Mouse (Mus musculus) frontal cortex, postnatal 14 days (tissue): ENCODE measurements around the gene Zfp3.
"Not testable (repeated sequence)": the region's sequence is repeated elsewhere in the genome, so short reads cannot be mapped to it uniquely, and the experiment has no call there.

ENCODE experiments used
- DNase-seq, 2 experiments: peaks; one replicate each; pipeline ENCODE4 v3.0.0; 2022; ENCODE audit warnings: low spot score in 2 of 2

Zfp3 gene

DNA sequence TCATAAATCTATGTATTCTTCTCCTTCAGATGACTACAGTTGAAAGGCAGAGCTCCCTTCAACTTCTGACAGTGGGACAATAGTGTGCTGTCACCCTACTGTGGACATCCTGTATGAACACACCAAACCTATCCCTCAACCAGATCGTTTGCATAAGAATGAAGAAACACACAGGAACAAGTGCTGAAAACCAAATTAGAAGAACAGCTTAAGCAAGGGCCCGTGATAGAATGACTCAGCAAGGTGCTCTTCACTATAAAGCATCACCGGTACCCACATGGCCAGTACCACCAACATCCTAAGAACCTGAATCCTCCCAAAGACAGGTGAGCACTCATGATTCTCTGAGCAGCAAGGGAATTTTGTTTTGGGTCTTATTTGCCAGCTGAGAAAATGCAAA is 3.6 kb upstream of the Zfp3 start:
- DNase-seq: not testable (repeated sequence)

DNA sequence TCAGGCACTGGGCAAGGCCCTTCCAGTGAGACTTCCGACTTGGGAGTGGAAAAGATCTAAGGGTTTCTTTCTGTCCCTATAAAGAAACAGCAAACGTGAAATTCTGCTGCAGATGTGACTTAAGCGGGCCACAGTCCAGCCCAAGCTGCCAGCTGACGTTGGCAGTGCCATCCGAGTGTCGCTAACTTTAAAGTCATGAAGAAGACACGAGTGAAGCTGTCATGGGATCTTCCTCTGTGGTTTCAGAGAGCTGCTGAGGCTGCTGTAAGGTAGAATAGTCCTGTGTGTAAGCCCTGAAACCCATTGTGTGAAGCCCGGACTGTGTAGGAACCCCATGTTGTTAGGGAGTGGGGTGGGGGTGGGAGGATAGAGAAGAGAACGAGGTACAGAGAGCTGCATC is 1.4 kb upstream of the Zfp3 start:
- no peak for DNase-seq

DNA sequence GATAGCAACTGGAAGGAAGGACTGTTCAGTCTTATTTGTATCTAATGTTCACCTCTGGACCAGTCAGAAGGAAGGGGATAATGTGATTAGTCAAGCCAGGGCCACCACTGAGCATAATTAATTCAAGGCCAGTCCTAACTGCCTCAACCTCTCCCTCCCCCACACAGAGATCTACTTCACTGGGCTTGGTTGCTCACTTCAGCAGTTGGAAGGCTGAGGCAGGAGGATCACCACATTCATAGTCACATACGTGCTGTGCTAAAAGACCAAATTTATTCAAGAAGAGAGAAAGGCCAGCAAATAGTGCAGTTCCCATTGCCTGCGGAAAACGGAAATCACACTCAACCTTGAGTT is 450 bp upstream of the Zfp3 start:
- DNase-seq: no peak

DNA sequence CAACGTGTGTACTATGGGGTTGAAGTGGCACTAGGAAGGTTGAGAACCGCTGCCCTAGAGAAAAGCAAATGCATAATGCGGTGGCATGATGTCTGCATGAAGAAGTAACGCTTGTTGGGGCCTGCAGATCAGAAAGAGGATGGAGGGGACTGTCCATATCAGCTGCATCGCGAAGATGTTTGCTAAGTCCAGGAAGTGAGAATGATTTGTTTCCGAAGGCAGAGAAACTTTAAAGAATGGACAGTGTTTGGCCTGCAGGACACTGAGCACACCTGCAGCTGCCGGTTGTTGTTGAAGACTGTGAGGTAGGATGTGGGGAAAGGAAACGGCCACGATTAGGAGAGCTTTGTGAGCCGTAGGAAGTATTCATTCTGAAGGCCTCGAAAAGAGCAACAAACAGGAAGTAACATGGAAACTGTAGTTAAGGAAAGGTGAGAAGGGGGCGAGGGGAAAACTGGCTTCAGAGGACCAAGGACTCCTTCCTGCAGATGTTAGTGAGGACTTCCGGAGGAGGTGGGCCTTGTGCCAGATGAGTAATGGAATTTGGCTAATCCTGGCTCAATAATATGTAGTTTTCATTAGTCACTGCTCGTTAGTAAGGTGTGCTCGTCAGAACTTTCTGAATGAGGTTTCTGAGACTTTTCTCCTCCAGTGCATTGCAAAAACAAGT is 1.9 kb downstream of the Zfp3 start:
- DNase-seq: no peak

DNA sequence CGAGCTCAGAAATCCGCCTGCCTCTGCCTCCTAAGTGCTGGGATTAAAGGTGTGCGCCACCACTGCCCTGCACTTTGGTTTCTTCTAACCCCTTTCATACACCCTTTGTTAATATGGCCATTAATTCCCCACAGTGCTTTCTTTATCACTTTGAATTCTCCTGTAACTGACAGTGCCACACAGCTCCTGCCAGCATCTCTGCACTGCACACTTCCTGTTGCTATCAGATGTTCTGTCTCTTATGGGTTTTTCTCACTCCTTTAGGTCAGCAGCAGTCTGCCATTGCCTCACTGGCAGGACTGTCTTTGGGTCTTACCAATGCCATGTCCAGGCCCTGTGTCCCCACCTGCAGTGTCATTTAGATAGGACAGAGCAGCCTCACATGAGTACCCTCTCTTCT is 6.8 kb downstream of the Zfp3 start:
- no peak for DNase-seq

DNA sequence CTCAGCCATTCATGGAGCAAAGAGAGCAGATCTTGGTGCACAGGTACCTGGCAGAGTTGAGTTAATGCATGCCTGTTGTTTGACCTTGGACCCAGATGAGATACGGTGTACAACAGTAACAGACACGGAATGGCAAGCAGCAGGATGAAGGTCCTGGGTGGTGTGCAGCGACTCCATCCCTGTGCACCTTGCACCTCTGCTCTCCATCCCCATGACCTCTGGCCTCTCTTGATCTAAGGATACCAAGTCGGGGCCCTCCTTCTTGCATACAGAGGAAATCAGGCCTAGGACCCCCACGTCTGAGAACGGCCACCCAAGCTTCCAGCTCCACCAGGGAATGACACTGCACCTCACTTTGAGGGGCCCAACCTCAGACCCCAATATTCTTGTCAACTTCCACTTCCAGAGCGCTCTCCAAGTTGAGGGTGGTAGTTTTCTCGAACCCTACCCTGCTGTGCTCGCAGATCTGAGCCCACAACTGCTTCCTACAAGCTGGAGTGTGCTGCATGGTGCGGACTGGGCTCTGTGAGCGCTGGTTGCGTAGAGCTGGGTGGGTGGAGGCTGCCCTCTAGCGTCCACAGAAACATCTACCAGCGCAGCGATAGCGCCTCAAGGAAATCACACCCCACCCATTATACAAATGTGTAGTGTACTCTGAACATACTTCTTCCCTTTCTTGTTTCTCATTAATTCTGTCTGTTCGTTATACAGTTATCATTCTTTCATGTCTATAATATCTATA is 13.0 kb downstream of the Zfp3 start:
- peak; percentile 34 to 61 for DNase-seq

DNA sequence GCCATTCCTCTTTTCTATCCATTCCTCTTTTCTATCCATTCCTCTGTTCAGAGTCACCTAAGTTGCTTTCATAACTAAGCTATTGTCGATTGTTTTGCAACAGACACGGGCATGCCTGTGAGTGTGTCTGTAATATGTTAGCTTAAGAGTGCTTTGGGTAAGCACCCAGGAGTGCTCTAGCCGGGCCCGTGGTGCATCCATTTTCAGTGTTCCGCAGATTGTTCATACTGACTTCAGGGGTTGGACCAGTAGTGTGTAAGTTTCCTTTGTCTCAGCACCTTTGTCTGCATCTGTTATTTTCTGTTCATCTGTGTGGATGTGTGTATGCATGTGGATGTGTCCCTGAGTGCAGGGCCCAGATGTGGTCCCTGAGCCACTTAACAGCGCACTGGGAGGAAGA is 13.6 kb downstream of the Zfp3 start:
- DNase-seq: no peak

DNA sequence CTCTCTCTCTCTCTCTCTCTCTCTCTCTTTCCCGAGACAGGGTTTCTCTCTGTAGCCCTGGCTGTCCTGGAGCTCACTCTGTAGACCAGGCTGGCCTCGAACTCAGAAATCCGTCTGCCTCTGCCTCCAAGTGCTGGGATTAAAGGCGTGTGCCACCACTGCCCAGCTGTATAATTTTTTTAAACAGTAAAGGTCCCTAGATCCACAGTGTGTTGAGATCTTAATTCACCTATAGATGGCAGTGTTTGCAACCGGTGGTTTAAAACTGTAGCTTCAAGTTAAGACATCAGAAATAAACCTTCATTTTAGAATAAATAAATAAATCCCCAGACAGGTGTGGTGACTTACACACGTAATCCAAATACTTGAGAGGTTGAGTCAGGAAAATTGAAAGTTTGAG is 14.0 kb downstream of the Zfp3 start:
- not testable (repeated sequence) for DNase-seq

DNA sequence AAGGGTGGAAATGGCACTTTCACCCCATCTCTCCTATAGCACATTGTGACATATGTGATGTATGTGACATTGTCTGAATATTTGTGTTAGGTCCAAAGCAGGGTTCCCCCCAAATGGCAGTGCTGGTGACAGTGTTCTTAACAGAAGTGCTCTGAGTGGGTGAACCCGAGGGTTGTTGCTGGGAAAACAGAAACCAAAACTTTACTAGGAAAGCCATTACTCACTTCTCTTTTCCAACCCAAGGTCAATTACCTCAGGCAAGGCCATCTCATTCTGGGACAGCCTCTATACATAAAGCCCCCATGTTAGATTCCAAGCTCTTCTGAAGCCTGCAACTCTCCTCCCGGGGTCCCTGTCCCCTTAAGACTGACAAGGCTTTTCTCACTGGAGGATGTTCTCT is 21.9 kb downstream of the Zfp3 start:
- DNase-seq: no peak

DNA sequence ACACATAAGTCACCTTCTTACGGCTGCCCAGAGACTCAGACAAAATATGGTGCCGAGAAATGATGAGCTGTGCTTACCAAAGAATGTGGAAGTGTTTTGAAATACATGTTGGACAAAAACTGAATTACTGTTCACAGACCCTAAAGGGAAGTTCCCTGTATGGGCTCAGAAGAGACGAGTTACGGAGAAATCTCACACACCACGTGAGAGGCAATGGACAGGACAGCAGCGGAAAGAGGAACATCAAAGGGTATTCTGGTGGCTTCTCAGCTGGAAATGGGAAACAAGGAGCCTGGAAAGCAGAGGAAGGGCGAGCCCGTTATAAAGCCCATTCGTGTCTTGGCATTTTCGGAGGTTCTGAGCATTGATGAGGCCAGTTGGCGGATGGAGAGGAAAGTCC is 23.0 kb downstream of the Zfp3 start:
- DNase-seq: no peak

DNA sequence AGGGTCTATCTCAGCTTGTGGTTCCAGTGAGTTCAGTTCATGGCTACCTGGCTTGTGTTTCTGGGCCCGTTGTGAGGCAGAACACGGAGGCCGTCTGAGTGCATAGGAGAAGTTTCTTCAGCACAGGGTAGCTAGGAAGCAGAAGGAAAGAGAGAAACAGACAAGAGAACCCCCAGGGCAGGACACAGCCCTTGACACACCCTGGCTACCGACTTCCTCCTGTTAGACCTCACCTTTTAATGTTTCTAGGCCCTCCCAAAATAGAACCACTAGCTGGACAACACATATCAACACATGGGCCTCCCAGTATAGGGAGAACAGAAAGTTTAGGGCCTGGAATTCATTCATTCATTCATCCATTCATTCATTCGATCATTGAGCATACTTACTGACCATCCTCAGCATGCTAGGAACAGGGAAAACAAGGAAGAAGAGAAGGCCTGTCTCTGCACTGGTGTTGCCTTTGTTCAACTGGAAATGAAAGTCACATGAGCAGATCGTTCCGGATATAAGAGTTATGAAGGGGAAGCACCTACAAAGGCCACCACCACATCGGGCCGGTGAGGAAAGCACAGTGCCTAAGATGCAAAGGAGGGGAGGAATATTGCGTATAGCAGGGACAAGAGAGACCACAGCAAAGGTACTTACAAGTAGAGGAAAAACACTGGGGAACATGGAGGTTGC is 25.1 kb downstream of the Zfp3 start:
- no peak for DNase-seq

DNA sequence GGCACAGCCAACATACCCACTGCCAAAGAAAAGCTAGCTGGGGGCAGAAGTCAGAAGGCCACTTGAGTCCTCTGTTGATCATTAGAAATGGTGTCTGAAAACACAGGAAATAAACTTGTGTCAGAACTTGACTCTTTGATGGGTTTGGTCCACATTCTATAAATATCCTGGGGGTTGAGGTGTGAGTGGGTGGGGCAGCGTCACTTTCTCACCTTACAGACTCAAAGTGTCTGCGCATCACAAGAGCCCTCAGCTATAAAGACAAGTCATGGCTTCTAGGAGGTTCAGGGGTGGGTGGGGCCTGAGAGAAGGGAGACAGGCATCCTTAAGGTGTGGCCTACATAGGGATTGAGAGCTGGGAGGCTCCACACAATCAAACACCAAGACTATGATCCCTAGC is 26.4 kb downstream of the Zfp3 start:
- no peak for DNase-seq

DNA sequence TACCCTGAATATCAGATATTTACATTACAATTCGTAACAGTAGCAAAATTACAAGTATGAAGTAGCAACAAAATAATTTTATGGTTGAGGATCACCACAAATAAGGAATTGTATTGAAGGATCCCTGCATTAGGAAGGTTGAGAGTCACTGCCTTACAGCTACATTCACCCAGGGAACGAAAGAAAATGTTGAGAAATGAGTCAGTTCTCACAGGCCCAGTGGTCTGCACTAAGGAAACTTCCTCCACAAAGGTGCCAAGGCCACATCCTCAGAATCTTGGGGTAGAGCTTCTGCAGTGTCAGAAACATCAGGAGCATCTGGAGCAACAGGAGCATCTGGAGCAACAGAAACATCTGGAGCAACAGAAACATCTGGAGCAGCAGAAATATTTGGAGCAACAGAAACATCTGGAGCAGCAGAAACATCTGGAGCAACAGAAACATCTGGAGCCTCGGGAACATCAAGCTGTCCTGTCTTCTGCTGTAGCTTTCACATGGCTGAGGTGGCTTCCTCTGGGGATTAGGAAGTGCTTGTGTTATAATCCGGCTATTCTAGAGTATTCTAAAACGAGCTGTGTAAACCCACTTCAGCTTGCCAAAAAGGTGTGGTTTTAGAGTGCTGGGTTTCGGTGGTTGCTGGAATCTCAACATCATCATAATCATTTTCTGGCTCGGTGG is 27.0 kb downstream of the Zfp3 start:
- no peak for DNase-seq

DNA sequence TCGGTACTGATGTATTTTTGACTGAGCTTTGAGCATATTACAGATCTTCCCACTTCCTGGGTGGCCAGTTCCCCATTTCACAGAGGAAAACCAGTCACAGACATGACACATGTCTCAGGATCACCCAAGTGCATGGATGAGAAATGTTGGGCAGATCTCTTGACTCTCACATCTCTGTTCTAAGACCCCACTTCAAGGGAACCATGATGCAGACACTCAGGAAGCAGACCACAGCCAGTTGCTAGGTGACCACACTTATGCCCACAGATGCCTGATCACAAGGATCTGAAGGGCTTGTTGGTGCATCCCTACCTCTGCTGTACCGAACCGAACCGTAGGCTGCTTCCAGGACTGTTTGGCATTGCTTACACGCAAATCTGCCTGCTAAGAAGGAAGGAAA is 27.7 kb downstream of the Zfp3 start:
- no peak for DNase-seq

DNA sequence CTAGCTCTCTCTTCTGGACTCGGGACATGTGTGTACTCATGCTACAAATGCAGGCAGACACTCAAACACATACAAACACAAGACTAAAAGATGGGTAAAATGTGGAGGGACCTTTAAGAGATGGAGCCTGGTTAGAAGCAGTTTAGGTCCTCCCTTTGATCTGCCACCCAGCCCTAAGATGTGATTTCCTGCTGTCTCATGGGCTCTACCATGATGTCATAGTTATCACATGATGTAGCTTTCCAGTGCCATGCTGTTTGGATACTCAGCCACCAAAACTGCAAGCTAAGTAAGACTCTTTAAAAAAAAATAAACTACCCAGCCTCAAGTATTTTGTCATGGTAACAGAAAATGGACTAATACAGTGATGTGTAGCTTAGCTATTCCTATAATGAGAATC is 28.4 kb downstream of the Zfp3 start:
- no peak for DNase-seq

DNA sequence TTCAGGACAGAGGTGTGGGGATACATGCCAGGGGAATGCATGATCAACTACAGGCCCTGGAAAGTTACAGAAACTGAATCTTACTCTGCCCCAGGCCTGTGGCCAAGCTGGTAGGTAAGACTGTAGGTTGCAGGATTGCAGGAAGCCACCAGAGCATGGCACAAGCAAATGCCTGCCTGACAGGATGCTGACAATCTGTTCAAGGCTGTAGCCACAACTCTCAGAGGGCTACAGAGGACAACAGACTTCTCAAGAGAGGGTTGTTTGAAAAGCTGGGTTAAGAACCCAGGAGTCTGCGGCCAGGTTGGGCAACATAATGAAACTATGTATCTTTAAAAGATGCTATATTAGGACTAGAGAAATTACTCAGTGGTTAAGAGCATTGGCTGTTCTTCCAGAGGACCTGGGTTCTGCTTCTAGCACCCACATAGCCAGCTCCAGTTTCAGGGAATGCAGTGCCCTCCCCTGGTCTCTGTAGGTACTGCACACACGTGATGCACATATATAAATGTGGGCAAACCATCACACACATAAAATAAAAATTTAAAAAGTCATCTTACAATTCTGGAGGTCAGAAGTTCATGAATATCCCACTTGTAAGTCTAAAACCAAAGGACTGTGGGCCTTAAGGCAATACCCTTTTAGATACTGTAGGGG is 38.3 kb downstream of the Zfp3 start:
- DNase-seq: no peak

DNA sequence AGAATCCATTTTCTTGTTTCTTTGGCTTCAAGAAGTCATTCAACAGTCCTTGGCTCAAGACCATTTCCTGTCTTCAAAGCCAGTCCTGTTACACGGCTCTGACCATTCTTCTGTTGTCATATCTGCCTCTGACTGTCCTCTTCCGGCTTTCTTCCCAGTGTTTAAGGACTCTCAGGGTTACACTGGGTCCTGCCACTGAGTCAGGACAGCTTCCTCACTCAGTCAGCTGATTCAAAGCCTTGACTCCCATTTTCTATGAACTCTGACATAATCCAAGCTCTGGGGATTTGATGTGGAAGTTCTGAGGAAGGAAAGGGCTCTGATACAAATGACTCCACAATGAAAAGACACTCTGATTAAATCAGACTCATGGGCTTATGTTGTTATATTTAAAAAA is 38.9 kb downstream of the Zfp3 start:
- DNase-seq: no peak

DNA sequence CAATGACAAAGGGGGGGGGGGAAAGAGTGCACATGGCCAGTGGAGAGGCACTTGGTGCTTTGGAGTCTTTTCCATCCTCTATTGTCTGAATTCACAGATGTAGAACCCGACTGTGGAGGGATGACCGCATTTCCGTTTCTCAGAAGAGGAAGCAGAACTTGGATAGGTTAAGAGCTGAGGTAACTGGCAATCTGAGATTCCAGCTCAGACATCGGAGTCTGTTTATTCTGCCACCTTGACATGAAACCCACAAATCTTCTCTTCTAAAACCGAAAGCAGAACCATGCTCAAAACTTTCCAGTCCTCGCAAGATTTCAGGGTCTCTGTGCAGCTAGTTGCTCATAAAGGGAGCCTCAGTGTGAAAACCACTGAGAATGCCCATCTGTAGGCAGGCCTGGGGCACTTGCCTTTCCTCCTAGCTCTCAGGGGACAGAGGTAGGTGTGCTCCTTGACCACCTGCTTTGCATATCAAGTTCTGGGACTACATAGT is 39.7 kb downstream of the Zfp3 start:
- no peak for DNase-seq

DNA sequence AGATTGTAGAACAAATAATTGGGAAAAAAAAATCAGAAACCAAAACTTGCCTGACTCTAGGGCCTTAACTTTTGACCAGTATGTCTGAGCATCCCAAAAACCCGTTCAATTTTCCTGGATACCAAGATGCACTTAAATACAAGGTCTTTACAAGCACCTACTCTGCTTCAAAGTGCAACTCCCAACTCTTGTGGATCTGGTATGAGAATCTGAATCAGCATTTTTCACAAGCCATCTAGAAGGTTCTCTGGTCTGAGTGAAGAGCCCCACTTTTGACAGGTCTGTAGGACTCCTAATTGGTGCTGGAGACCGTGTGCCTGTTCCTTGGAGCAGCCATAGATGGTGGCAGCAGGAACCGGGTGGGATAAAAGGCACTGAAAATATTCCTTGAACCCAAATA is 40.4 kb downstream of the Zfp3 start:
- DNase-seq: no peak

DNA sequence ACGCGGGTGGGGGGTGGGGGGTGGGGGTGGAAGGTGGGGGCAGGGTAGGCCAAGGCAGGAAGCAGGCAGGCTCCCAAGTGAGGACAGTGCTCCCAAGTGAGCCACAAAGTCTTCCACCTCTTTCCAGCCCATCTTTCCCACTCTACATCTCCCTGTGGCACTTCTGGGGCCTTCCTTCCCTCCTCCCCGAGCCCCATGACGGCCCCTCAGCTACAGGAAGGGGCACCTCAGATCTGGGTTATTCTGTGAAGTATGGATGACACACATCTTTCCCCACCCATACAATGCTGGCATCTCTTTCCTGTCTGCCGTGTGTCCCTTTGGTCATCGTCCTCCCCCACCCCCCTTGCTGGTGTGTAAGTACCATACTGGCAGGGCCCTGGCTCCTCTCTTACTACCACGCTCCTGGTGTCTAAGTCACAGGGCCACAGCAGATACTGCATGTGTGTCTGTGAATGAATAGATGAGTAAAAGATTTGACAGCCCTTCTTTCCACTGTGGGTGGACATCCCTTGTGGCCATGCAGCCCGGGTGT is 41.7 kb downstream of the Zfp3 start:
- DNase-seq: no peak

DNA sequence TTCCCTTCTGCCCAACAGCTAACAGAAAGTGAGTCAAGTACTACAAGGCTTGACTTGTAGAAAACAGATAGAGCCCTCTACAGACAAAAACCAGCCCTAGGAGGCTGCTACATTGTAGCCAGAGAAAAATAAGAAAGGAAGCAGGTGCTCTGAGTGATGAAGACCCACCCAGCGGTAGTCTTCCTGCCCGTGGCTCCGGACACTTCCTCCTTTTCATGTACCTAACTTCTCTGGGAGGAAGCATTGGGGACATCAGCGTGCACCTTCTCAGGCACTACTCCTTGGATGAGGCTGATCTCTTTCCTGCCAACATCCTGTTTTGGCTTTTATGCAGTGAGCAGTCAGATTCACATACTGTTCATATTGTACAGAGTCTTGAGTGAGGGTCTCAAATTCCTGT is 42.7 kb downstream of the Zfp3 start:
- DNase-seq: no peak

DNA sequence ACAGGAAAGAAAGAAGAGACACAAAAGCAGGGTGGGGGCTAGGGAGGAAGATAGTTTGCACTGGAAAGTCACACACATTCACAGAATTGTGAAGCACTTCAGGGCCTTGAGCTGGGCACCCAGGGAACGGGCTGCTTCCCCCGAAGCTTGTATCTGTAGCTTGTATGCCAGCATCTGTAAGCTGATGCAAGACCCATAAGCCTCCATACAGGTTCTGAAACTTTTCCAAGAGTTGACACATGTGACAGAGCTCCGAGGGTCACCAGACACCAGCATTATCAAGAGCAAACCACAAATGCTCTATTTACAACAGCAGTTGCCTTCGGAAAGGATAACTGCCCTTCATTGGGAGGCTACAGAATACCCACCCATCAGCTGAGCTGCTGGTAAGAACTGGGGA is 43.6 kb downstream of the Zfp3 start:
- no peak for DNase-seq
